Mouse (Mus musculus): Measurements from ENCODE around the gene Grap2.

GRCm38 (mm10) chr15:80586296-80586695 lies 13.9 kb downstream of the Grap2 start:
- TF ChIP-seq CTCF (IDR thresholded peaks at IDR 0.05; ENCODE audit: borderline replicate concordance, insufficient read depth, low read depth, low read length), result no peak
- TF ChIP-seq POLR2A (IDR thresholded peaks at IDR 0.05; ENCODE audit: borderline replicate concordance, insufficient read depth, low read length), result no peak
